In the genomic region with DNA sequence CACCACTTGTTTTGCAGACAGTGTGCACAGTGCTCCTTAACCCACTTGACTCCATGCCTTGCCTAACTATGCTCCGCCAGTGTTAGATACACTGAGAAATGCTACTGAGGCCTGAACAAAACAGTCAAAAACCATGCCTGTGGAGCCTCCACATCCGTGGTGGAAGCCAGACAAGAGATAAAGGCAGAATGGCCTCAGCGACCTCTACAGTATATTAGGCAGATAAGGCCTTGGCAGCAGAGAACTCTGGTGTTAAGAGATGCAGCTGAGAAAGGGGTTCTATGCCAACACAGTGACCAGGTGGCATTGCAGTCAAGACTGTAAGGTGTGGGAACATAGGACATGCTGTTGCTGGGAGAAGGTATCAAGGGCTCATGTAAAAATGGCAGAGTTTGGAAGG, we compare ENCODE assay signal across 26 mouse cellular contexts.
"Had no signal": no experiment of that assay in that cellular context is flagged by ENCODE, and none has a peak within 500 bp of the region (broad histone marks: within the 10 kb centered on the region; RNA-seq: fewer than 3 reads in every experiment).

No protein-coding gene starts in this region.

- H3K27me3 ChIP-seq: heart, embryonic 12.5 days; hindbrain, embryonic 12.5 days; intestine, embryonic 15.5 days; limb, embryonic 13.5 days; limb, embryonic 15.5 days had no signal

- H3K36me3 ChIP-seq: heart, embryonic 10.5 days; heart, embryonic 12.5 days; hindbrain, embryonic 10.5 days; hindbrain, embryonic 12.5 days; intestine, embryonic 15.5 days; limb, embryonic 13.5 days; limb, embryonic 15.5 days had no signal

- H3K9me3 ChIP-seq: heart, embryonic 10.5 days; heart, embryonic 12.5 days; hindbrain, embryonic 10.5 days; hindbrain, embryonic 12.5 days; intestine, embryonic 15.5 days; limb, embryonic 13.5 days; limb, embryonic 15.5 days had no signal

- H3K9ac ChIP-seq: heart, embryonic 12.5 days; hindbrain, embryonic 12.5 days; hindbrain, embryonic 14.5 days; intestine, embryonic 15.5 days; limb, embryonic 13.5 days; limb, embryonic 15.5 days had no signal

- DNase-seq: gastrocnemius, adult 2 months; gastrocnemius, postnatal 10 days; gastrocnemius, postnatal 25 days; heart, adult 18-20 months; heart, postnatal 10 days; heart, postnatal 4 days; kidney, adult 18-20 months; kidney, adult 8-10 months; kidney, postnatal 10 days; kidney, postnatal 25 days; kidney, postnatal 4 days; layer of hippocampus, adult 9-11 months; layer of hippocampus, postnatal 36 days; left cerebral cortex, postnatal 4 days had no signal

- H3K4me2 ChIP-seq: heart, embryonic 12.5 days; hindbrain, embryonic 12.5 days; hindbrain, embryonic 14.5 days; intestine, embryonic 15.5 days; limb, embryonic 13.5 days; limb, embryonic 15.5 days had no signal

- H3K4me3 ChIP-seq: gastrocnemius, adult 2 months; heart, embryonic 10.5 days; heart, embryonic 12.5 days; hindbrain, embryonic 10.5 days; hindbrain, embryonic 12.5 days; intestine, embryonic 15.5 days; layer of hippocampus, adult 2 months; limb, embryonic 13.5 days; limb, embryonic 15.5 days had no signal

- H3K27ac ChIP-seq: gastrocnemius, adult 2 months; heart, embryonic 10.5 days; hindbrain, embryonic 10.5 days; hindbrain, embryonic 12.5 days; hindbrain, embryonic 14.5 days; intestine, embryonic 15.5 days; layer of hippocampus, adult 2 months; limb, embryonic 13.5 days; limb, embryonic 15.5 days had no signal

- ATAC-seq: hindbrain, embryonic 16.5 days; inflammation-experienced regulatory T-cells, adult 6 months; intestine, embryonic 15.5 days; intestine, postnatal 0 days had no signal

- H3K4me1 ChIP-seq: heart, embryonic 10.5 days; heart, embryonic 12.5 days; hindbrain, embryonic 10.5 days; hindbrain, embryonic 12.5 days; intestine, embryonic 15.5 days; limb, embryonic 13.5 days; limb, embryonic 15.5 days had no signal
